Mouse (Mus musculus): Measurements from ENCODE around the gene Med24.

- no peak for TF ChIP-seq CTCF (IDR thresholded peaks at IDR 0.05; ENCODE audit: extremely low read depth, insufficient read depth, low read length)
- no peak for TF ChIP-seq POLR2A (IDR thresholded peaks at IDR 0.05; ENCODE audit: extremely low read depth, insufficient read depth, low read length)
Measured at GRCm38 (mm10) chr11:98680023-98680422, 49.2 kb downstream of the Med24 start.
